Mouse (Mus musculus) heart, postnatal 0 days (tissue): ENCODE results near the gene Hcn2.

ENCODE experiments used
- CTCF ChIP-seq: IDR thresholded peaks from 2 replicates; pipeline ENCODE4 v1.5.1; 2016; ENCODE audit warnings: antibody characterized with exemption, control low read depth, low read depth
- EP300 ChIP-seq: IDR thresholded peaks from 2 replicates; pipeline ENCODE4 v1.6.1; 2016; ENCODE audit warnings: antibody characterized with exemption, low read depth

DNA sequence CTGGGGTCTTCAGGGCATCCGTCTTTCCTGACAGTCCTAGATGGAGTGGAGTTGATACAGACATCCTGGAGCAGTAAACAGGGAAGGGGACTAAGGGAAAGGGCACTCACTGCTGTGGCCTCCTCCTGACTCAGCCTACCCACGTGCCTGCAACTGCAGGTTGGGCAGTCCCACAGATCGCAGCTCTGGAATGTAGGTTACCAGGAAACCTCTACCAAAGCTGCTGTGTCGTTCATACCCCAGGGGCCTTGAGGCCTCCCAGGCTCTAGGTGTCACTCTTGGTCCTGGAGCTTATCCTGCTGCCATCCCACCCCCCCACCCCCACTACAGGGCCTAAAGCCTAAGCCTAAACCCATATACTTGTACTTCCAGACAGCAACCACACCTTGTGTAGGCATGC is 8.7 kb upstream of the Hcn2 start:
- no peak for TF ChIP-seq CTCF
- no peak for TF ChIP-seq EP300
